Mouse (Mus musculus) bone marrow, adult 2 months (tissue): ENCODE data around the gene Nagpa.

Experiments
- CTCF ChIP-seq: fragments of 200-500 bp; IDR thresholded peaks from 2 replicates; pipeline ENCODE4 v1.5.1; 2011; ENCODE audit warnings: low read length, control low read depth; ENCODE audit not compliant: control insufficient read depth, insufficient read depth
- POLR2A ChIP-seq: fragments of 200-500 bp; IDR thresholded peaks from 2 replicates; pipeline ENCODE4 v1.6.1; 2011; ENCODE audit warnings: low read depth, mild to moderate bottlenecking, control low read depth, low read length, borderline replicate concordance; ENCODE audit not compliant: control insufficient read depth

- TF ChIP-seq CTCF (no peak), POLR2A (no peak)
These were observed 8.3 kb upstream of the Nagpa start for GRCm38 (mm10) chr16:5212150-5212549.
